Mouse (Mus musculus) retina, postnatal 1 day (tissue): ENCODE measurements around the gene Rps6ka5.

ENCODE experiments used
- DNase-seq: peaks from one replicate; pipeline ENCODE4 v3.0.0-alpha.2; 2012

The Rps6ka5 gene

GRCm38 (mm10) chr12:100528246-100528645 is 198.5 kb downstream of the Rps6ka5 start:
- no peak for DNase-seq

DNA sequence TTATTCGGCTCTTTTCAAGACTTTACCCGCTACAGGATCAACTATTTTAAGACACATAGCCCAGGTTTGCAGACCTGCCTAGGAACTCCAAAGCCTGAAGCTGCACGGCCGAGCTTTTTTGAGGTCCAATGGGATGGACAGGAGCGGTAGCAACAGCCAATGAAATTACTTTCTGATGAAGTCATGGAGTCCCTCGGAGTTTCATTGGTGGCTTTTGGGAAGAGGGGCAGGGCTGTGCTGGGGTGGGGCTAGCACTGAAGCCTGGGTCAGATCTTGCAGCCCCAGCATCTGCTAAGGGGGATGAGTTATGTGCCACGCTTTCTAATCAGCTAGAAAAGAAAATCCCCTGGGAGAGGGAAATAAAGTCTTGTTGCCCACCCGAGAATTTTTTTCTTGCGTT is 199.0 kb downstream of the Rps6ka5 start:
- DNase-seq, result peak; percentile 94

DNA sequence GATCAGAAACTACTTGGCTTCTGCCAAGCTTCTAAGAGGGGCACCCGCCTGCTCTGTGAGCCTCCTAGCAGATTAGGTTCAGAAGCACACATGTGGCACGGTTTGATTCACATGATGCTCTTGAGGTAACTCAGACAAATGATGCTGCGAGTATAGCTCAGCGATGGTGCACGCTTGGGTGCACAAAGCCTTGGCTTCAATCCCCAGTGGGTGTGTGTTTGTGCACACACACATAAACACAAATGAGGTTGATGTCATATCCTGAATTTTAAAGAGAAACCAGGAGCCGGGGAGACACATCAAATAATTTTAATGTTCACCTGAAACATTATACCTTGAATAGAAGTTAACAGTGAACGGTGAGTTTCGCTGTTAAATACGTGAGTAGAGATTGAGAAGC is 199.5 kb downstream of the Rps6ka5 start:
- peak; percentile 63 for DNase-seq

GRCm38 (mm10) chr12:100525939-100526338 is 200.8 kb downstream of the Rps6ka5 start:
- DNase-seq, result no peak

- DNase-seq, result peak; percentile 72
Observed at GRCm38 (mm10) chr12:100520794-100521186, 206.0 kb downstream of the Rps6ka5 start, which contains the start of gene Ttc7b. Ttc7b (minus strand) TSS chr12:100520826.

DNA sequence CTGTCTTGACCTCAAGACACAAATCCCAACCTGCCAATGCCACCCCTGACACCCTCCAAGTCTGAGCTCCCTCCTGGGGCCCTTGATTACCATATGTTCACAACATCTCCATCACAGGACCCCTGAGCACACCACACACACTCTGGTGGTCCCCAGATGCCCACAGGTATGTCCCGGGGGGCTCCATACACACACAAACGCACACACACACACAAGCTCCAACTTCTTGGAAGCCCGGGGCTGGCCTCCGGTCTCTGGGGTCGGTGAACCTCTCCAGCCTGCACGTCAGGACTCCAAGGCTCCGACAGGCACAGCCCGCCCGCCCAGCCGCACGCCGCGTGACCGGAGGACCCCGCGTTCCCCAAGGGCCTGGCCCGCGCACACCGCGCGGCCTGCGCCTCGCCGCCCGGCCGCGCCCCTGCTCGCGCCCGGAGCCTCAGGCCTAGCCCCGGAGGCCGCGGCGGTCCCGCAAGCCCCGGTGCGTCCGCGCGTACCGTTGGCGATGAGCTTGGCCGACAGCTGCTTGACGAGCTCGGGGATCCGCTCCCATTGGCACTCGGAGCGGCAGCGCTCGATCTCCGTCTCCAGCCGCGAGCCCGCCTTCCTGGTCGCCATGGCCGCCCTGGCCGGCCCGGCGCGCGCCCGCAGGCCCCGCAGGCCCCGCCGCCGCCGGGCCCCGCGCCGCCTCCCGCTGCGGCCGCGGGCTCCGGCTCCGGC is 206.5 kb downstream of the Rps6ka5 start:
- peak; percentile 72 for DNase-seq

DNA sequence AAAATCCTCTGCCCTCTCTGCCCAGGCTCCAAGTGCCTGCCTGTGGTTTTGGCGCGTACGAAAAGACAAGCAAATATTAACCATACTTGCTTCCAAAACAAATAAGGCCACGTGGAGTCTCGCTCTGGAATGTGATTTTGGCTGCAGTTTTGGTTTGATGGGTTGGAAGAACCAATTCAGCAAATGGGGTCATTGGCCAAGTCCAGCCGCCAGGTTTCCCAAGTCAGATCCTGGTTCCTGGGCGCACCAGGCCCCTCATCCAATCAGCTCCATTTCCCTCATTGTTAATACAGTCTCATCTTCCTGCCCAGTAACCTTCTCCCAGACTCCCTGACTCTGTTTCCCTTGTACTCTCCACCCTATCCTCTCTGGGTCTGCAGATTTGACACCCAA is 207.1 kb downstream of the Rps6ka5 start:
- DNase-seq, result no peak

DNA sequence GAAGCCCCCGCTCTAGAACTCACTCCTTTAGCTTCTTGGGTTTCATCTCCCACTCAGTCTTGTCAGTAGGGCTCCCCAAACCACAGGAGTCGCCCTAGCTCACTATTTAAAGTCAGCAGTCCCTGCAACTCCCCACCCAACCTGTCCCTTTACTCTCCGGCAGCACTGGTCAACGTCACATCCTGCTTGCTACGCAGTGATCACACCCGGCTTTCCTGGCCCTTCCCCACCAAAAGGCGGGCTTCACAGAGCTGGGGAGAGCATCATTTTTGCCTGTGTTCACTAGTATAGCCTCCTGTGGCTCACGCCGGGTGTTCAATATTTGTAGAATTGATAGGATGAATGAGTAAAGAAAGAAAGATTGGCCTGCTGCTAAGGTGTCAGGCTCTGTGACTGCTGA is 209.4 kb downstream of the Rps6ka5 start:
- no peak for DNase-seq

DNA sequence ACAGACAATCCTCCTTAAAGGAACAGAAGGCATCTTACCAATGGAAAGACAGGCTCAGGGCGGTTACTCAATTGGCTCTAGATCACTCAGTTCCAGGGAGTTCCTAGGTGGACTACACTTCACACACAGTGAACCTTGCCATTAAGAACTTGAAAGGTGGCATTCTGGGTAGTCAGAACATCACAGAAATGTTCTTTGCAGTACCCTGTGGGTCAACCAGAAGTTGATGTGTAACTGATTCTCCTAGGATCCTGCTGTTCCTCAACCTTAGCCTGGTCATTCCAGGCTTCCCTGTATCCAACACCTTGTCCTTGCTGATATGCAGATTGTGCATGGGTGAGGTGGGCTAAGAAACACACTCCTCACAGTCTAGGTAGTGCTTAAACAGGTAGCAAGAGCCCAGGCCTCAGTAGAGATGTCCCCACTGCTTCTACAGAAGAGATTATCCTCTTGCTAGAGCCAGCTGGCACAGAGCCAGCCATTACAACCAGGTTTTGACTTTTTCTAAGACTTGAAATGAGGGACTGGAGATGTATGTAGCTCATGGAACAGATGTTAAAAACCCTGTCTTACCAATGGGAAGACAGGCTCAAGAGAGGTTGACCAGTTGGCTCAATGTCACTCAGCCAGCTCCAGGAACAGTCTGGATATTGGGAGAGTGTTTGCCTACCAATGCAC is 210.5 kb downstream of the Rps6ka5 start:
- no peak for DNase-seq

DNA sequence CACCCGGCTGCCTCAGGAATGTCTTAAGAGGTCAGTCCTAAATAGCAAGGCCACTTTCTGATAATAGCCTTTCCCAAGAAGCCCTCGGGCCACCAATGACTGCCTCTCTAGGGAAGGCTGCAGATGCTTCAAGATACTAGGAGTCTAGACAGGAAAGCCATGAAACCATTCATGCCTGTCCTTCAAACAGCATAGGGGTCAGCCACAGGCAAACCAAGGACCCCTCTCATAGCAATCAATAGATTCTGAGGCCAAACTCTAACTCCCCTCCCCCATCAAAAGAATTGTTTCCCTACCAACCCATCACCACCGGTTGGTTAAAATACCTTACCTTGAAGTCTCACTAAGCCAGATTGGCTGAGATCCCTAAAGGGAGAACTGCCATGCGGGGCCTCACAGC is 211.3 kb downstream of the Rps6ka5 start:
- DNase-seq, result no peak

DNA sequence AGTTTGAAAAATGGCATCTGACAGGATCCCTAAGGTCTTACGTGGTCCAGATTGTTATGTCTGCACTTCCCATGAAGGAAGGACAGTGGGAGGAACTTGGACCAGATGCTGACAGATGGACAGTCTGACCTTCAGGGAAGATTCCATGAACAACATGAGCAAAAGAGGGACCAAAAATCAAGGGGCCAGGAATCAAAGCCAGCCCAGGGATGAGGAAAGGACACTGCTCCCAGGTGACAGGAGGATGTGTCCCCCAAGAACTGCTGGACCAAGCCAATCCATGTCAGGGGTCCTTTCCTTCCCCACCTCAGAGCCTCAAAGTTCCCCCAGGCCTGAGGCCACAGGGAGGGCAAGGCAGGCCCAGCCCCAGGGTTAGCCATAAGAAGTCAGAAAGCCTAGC is 212.2 kb downstream of the Rps6ka5 start:
- no peak for DNase-seq

GRCm38 (mm10) chr12:100513131-100513530 is 213.7 kb downstream of the Rps6ka5 start:
- no peak for DNase-seq

- no peak for DNase-seq
Observed at GRCm38 (mm10) chr12:100512641-100513040, 214.1 kb downstream of the Rps6ka5 start.

- DNase-seq, result no peak
Observed at GRCm38 (mm10) chr12:100509615-100510282, 217.0 kb downstream of the Rps6ka5 start.

DNA sequence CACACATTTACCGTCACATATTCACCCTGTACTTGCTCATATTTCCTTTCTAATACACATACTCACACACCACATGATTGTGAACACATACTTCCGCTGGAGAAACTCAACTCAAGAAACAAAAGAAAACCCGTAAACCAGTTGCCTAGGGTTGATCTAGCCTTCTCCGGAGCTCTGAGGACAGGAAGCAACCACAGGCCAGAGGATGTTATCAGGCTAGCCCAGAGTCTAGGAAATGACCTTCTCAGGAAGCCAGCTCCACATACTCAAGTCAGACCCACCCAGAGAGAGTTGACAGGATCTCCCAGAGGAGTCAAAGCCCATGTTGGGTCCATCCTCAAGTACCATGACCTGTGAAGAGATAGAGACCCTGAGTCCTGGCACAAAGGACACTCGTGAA is 218.1 kb downstream of the Rps6ka5 start:
- no peak for DNase-seq

GRCm38 (mm10) chr12:100505484-100505883 is 221.3 kb downstream of the Rps6ka5 start:
- DNase-seq, result no peak

- DNase-seq, result no peak
Observed at GRCm38 (mm10) chr12:100504585-100504984, 222.2 kb downstream of the Rps6ka5 start.

DNA sequence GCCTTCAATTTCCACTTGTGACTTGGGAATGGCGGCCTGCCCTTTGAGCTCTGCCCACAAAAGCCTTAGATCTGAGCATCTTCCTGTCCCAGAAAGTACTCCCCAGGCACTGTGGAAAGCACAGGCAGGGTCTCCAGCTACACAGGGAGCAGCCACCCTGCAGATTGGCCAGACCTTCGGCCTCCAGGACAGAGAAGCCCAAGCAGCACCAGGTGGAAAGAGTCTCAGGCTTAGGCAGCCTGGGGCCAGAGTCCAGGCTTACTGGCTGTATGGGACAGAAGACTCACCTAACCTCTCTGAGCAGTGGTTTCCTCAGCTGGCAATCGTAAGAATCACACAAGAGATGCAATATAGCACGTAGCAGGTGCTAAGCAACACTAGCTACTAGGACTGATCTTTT is 223.1 kb downstream of the Rps6ka5 start:
- no peak for DNase-seq

GRCm38 (mm10) chr12:100502544-100502943 is 224.2 kb downstream of the Rps6ka5 start:
- DNase-seq, result no peak

DNA sequence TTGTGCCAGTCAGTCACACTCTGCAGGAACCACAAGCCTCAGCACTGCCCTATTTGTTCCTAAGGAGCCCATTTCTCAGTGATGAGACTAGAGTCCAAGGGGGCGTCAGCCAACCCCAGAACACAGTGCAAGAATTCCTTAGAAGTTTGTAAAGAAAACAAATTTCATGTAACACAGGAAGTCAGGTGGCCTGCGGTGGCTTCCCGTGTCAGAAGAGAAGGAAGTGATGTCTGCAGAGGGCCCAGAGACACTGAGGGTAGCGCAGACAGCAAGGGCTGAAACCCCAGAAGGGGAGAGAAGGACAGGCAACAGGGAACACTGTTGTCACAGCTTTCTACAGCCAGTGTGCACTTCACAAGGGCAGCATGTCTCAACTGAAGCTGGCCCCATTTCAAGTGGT is 225.5 kb downstream of the Rps6ka5 start:
- DNase-seq, result no peak

GRCm38 (mm10) chr12:100499469-100499868 is 227.3 kb downstream of the Rps6ka5 start:
- no peak for DNase-seq
